Mouse (Mus musculus): Measurements from ENCODE around the gene Vsnl1. TPM values are rescaled to one million over a fixed set of nuclear protein-coding genes. Genes with fewer than 3 reads are reported as not detected.

Vsnl1 gene
- not detected for polyA plus RNA-seq (2017; shearing (Covaris generic))

GRCm38 (mm10) chr12:11436497-11437265, at the start of gene Vsnl1:
Vsnl1 (minus strand) TSS chr12:11436613.

GRCm38 (mm10) chr12:11455549-11456194, 19.3 kb upstream of the Vsnl1 start, which contains the start of gene Rad51ap2:
Rad51ap2 (plus strand) TSS chr12:11456079.

Other genes starting within 250 kb of the Vsnl1 start
- gene Msgn1, start 227.6 kb downstream of the Vsnl1 start, polyA plus RNA-seq (2017; shearing (Covaris generic)) = not detected
- 0.29 TPM for gene Gen1, start 170.8 kb downstream of the Vsnl1 start, polyA plus RNA-seq (2017; shearing (Covaris generic))
- gene Smc6, start 170.7 kb downstream of the Vsnl1 start, polyA plus RNA-seq (2017; shearing (Covaris generic)) = 93.8 TPM
- not detected for gene Rad51ap2, start 19.5 kb upstream of the Vsnl1 start, polyA plus RNA-seq (2017; shearing (Covaris generic))

Data from effector memory CD4-positive, alpha-beta T cell, adult 5 months (primary cell).